Mouse (Mus musculus): Measurements from ENCODE around the gene Gm13539. TPM values are rescaled to one million over a fixed set of nuclear protein-coding genes. Genes with fewer than 3 reads are reported as not detected.

Gm13539 gene
- not detected for total RNA-seq (2023)

GRCm38 (mm10) chr2:25781957-25782356, at the start of gene Gm13539:
TSS of gene Gm13539 (plus strand) at chr2:25782257.

GRCm38 (mm10) chr2:25736709-25737108, 45.3 kb upstream of the Gm13539 start, which contains the start of gene Obp2b:
TSS of gene Obp2b (plus strand) at chr2:25737009.

GRCm38 (mm10) chr2:25765269-25765668, 16.8 kb upstream of the Gm13539 start, which contains the start of gene Lcn3:
TSS of gene Lcn3 (plus strand) at chr2:25765569.

GRCm38 (mm10) chr2:25776717-25777116, 5.3 kb upstream of the Gm13539 start, which contains the start of gene Lcn11:
TSS of gene Lcn11 (plus strand) at chr2:25777017.

GRCm38 (mm10) chr2:25815748-25816147, 33.7 kb downstream of the Gm13539 start, which contains the start of gene Glt6d1:
TSS of gene Glt6d1 (minus strand) at chr2:25815848.

GRCm38 (mm10) chr2:25822806-25823205, 40.7 kb downstream of the Gm13539 start, which contains the start of gene Lcn9:
TSS of gene Lcn9 (plus strand) at chr2:25823153.

Other genes starting within 250 kb of the Gm13539 start
- 10 to 100 TPM; 21.6 to 24.3 TPM for gene Traf2, start 235.3 kb upstream of the Gm13539 start, total RNA-seq (2023)
- 10 to 100 TPM; 87.5 to 92.7 TPM for gene Edf1, start 224.4 kb upstream of the Gm13539 start, total RNA-seq (2023)
- under 1 TPM; 0.42 to 0.62 TPM for gene Mamdc4, start 207.4 kb upstream of the Gm13539 start, total RNA-seq (2023)
- 1 to 10 TPM; 4.7 to 5.8 TPM for gene Phpt1, start 207.0 kb upstream of the Gm13539 start, total RNA-seq (2023)
- gene Ajm1, start 200.5 kb upstream of the Gm13539 start, total RNA-seq (2023): not detected
- gene Rabl6, start 173.7 kb upstream of the Gm13539 start, total RNA-seq (2023): 10 to 100 TPM; 28.3 to 46.4 TPM
- not detected for gene Ccdc183, start 164.6 kb upstream of the Gm13539 start, total RNA-seq (2023)
- gene Tmem141, start 160.3 kb upstream of the Gm13539 start, total RNA-seq (2023): 1 to 10 TPM; 3.5 to 4.4 TPM
- 1 to 10 TPM; 1.8 to 2.7 TPM for gene Fcna, start 154.2 kb upstream of the Gm13539 start, total RNA-seq (2023)
- not detected for gene Lcn8, start 129.1 kb upstream of the Gm13539 start, total RNA-seq (2023)
- gene Lcn5, start 124.3 kb upstream of the Gm13539 start, total RNA-seq (2023): not detected
- not detected for gene Lcn6, start 105.5 kb upstream of the Gm13539 start, total RNA-seq (2023)
- gene Lcn10, start 99.5 kb upstream of the Gm13539 start, total RNA-seq (2023): not detected
- gene Obp2a, start 82.2 kb upstream of the Gm13539 start, total RNA-seq (2023): not detected
- 1 to 10 TPM; 4.0 to 6.7 TPM for gene Bmyc, start 75.5 kb upstream of the Gm13539 start, total RNA-seq (2023)
- not detected for gene Obp2b, start 45.2 kb upstream of the Gm13539 start, total RNA-seq (2023)
- not detected for gene Lcn3, start 16.7 kb upstream of the Gm13539 start, total RNA-seq (2023)
- gene Lcn11, start 5.2 kb upstream of the Gm13539 start, total RNA-seq (2023): not detected
- not detected for gene Glt6d1, start 33.6 kb downstream of the Gm13539 start, total RNA-seq (2023)
- not detected for gene Lcn9, start 40.9 kb downstream of the Gm13539 start, total RNA-seq (2023)
- not detected for gene Sohlh1, start 65.0 kb downstream of the Gm13539 start, total RNA-seq (2023)
- gene Kcnt1, start 81.5 kb downstream of the Gm13539 start, total RNA-seq (2023): not detected
- gene Camsap1, start 201.0 kb downstream of the Gm13539 start, total RNA-seq (2023): 10 to 100 TPM in 1 of 2 experiments, 1 to 10 TPM in 1; 7.9 to 15.9 TPM
- 10 to 100 TPM; 18.7 to 36.4 TPM for gene Ubac1, start 239.5 kb downstream of the Gm13539 start, total RNA-seq (2023)